In the genomic region with DNA sequence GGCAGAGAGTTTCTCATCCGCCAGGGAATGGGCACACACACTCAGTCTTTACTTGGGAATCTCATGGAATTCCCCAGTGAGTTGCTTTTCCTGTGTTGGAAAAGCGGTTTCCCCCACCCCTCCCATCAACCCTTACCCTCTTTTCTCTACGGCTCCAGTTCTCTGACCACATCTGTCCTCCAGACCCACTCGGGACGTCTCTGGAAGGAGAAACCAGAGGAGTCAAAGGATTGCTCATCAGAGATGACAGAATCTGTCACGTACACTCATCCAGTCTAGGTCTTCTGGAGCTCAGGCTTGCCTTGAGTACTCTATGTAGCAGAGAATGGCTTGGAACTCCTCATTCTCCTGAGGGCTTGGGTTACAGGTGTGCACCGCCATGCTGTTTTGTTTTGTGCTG, we compare ENCODE assay signal across 21 mouse cellular contexts. TPM values are rescaled to one million over a fixed set of nuclear protein-coding genes. Genes with fewer than 3 reads are reported as not detected.
"Had no signal": no experiment of that assay in that cellular context is flagged by ENCODE, and none has a peak within 500 bp of the region (broad histone marks: within the 10 kb centered on the region; RNA-seq: fewer than 3 reads in every experiment).

No protein-coding gene starts in this region.

- ATAC-seq: liver, postnatal 0 days; midbrain, embryonic 13.5 days had no signal

- H3K4me1 ChIP-seq: lung, embryonic 15.5 days; midbrain, embryonic 13.5 days; neural tube, embryonic 15.5 days had no signal

- H3K36me3 ChIP-seq: kidney, embryonic 15.5 days; liver, embryonic 13.5 days; lung, embryonic 15.5 days; midbrain, embryonic 13.5 days; neural tube, embryonic 15.5 days had no signal

- H3K27me3 ChIP-seq: kidney, embryonic 15.5 days; lung, embryonic 15.5 days; midbrain, embryonic 13.5 days; neural tube, embryonic 15.5 days had no signal

- H3K4me2 ChIP-seq: kidney, embryonic 15.5 days; liver, embryonic 13.5 days; lung, embryonic 15.5 days; midbrain, embryonic 13.5 days; neural tube, embryonic 15.5 days had no signal

- H3K9me3 ChIP-seq: kidney, embryonic 15.5 days; liver, embryonic 13.5 days; lung, embryonic 15.5 days; midbrain, embryonic 13.5 days; neural tube, embryonic 15.5 days had no signal

- H3K4me3 ChIP-seq: kidney, embryonic 15.5 days; liver, embryonic 13.5 days; lung, embryonic 15.5 days; megakaryocyte, embryonic 14.5 days; midbrain, embryonic 13.5 days; myocyte; neural tube, embryonic 15.5 days had no signal

- DNase-seq: kidney, postnatal 14 days; liver; liver, embryonic 13.5 days; liver, postnatal 0 days; lung, postnatal 14 days; thymus, adult 2 months; thymus, postnatal 25 days had no signal

- H3K9ac ChIP-seq: kidney, embryonic 15.5 days; liver, embryonic 13.5 days; liver, postnatal 0 days; lung, embryonic 15.5 days; midbrain, embryonic 13.5 days; neural tube, embryonic 15.5 days had no signal

- H3K27ac ChIP-seq: kidney, embryonic 15.5 days; liver, embryonic 13.5 days; lung, embryonic 15.5 days; macrophage; midbrain, embryonic 13.5 days; neural tube, embryonic 15.5 days; stomach, postnatal 0 days had no signal

RNA-seq across cellular contexts. Expression of gene Aoc3, which starts 18.4 kb away (rescaled TPM):
- polyA plus RNA-seq: limb, embryonic 11.5 days; macrophage; midbrain, embryonic 13.5 days; neural tube, embryonic 11.5 days had no signal

RNA-seq across cellular contexts. Expression of gene G6pc, which starts 18.6 kb away (rescaled TPM):
- total RNA-seq: layer of hippocampus, adult 8-10 months; left cerebral cortex, adult 18-20 months; left cerebral cortex, postnatal 14 days had no signal
- polyA plus RNA-seq: limb, embryonic 11.5 days; liver, embryonic 13.5 days; lung, embryonic 15.5 days; macrophage; midbrain, embryonic 13.5 days; myocyte; neural tube, embryonic 11.5 days; neural tube, embryonic 15.5 days; urinary bladder, adult 2 months had no signal
